Mouse (Mus musculus) limb, embryonic 10.5 days (tissue): ENCODE results near the gene Pdcl. TPM values are rescaled to one million over a fixed set of nuclear protein-coding genes. Genes with fewer than 3 reads are reported as not detected.

Experiments
- polyA plus RNA-seq: library from polyadenylated mRNA; unstranded; fragments of >200 nt; fragmentation: Nextera tagmentation; extraction: Ambion mirVana; gene quantifications from 2 replicates; pipeline ENCODE4 v1.2.1, GENCODE M21; 2016

Pdcl gene
- polyA plus RNA-seq, 1 experiment from 2014 or later, result 43.8 TPM

Other genes with a start within 250 kb of the Pdcl start
- not detected in 2 replicates for gene Olfr362, start 241.4 kb downstream of the Pdcl start, polyA plus RNA-seq
- gene Olfr364-ps1, start 220.0 kb downstream of the Pdcl start, polyA plus RNA-seq, result not detected in 2 replicates
- gene Olfr365, start 171.1 kb downstream of the Pdcl start, polyA plus RNA-seq, result not detected in 2 replicates
- not detected in 2 replicates for gene Olfr366, start 147.8 kb downstream of the Pdcl start, polyA plus RNA-seq
- not detected in 2 replicates for gene Olfr368, start 32.8 kb downstream of the Pdcl start, polyA plus RNA-seq
- gene Rc3h2, start 63.6 kb upstream of the Pdcl start, polyA plus RNA-seq, result 15.1 and 18.6 TPM in 2 replicates
- gene Zbtb26, start 83.8 kb upstream of the Pdcl start, polyA plus RNA-seq, result 9.2 and 12.0 TPM in 2 replicates
- gene Zbtb6, start 83.8 kb upstream of the Pdcl start, polyA plus RNA-seq, result 3.6 and 5.6 TPM in 2 replicates
- gene Rabgap1, start 83.9 kb upstream of the Pdcl start, polyA plus RNA-seq, result 37.6 and 46.9 TPM in 2 replicates
- gene Gpr21, start 157.0 kb upstream of the Pdcl start, polyA plus RNA-seq, result 0.97 and 1.5 TPM in 2 replicates